Mouse (Mus musculus): ENCODE measurements around the gene Plxdc2. TPM values are rescaled to one million over a fixed set of nuclear protein-coding genes. Genes with fewer than 3 reads are reported as not detected.
A peak's percentile ranks its signal among the peaks of the same experiment; 100 is the strongest.

Gene Plxdc2
- polyA plus RNA-seq (2017; shearing (Covaris generic)) = 1 to 10 TPM in 1 of 2 experiments, under 1 TPM in 1; 0.22 to 1.9 TPM

DNA sequence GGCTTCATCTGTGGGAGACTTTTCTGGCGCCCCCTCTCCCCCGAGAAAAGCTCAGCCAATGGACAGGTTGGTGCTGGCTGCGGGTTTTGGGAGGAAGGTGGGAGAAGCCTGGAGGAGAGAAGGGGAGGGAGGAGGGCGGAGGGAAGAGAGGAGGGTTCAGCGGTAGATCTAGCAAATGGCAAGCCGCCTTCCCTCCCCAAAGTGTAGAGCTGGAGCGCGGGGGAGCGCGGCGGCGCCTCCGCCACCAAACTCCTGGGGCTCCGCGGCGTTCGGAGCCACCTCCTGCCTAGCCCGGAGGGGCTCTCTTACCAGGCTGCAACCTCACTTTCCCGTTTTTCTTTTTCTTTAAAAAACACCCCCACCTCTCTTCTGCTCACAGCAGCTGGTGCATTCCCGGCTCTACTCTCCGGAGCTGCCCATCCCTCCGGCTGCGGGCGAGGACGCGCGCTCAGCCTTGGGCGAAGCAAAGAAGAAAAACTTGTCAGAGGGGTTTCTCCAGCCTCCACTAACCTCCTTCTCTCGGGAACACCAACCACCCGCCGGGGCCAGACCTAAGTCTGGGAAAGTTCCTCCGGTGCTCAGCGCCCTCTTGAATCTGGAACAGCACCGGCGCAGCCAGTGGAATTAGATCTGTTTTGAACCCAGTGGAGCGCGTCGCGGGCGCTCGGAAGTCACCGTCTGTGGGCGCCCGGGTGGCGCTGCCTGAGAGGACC is at the start of gene Plxdc2:
Gene Plxdc2 (plus strand): TSS at position 199 of the 713 bp plus-strand sequence.
- peak; percentile 45 for ATAC-seq

GRCm38 (mm10) chr2:16310387-16310786 is 45.7 kb upstream of the Plxdc2 start:
- ATAC-seq = no peak

GRCm38 (mm10) chr2:16312400-16313070 is 43.6 kb upstream of the Plxdc2 start:
- ATAC-seq = no peak

DNA sequence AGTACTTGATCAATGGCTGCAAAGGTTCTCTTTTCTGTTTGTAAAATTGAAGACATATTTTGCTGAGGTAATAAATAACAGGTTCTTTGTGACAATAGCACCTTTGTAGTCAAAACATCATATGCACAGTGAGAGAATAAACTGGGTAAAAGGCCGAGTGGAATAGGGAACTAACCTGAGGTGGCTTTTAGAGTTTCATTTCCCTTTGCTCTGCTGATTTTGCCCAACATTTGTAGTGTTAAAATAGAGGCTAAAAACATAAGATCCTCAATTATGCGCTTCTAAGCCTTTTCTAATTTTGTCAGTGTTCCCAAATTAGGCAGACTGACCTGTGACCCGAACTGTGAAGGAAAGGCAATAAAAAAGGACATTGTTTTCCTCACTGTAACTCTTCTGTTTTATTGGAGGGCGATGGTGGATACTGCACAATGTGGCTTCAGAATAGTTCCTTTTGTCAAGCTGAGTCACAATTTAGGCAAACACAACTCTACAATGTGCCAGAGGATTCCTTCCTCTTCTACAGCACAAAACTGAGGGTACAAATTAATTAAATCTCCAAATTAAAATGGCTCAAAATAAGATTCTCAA is 20.8 kb upstream of the Plxdc2 start:
- no peak for ATAC-seq

DNA sequence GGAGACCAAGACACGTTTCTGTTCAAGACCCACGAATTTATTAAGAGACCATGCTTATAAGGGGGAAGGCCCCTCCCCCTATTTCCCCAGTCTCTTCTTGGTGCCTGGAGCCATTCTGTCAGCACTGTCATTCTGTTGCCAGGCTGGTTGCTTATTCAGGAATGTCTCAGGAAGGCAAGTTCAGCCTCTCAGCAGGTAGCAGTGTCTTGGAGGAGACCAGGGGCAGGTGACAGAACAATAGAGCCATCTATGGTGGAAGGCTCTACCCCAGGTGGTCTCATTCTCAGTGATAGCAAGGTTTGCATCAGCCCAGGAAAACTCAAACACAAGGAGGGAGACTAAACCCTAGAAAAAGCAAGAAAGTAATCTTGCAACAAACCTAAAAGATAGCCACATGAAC is 11.5 kb upstream of the Plxdc2 start:
- ATAC-seq = no peak

- no peak for ATAC-seq
Observed at GRCm38 (mm10) chr2:16351106-16351505, 5.0 kb upstream of the Plxdc2 start.

GRCm38 (mm10) chr2:16355611-16356105 is 446 bp upstream of the Plxdc2 start:
- peak; percentile 45 for ATAC-seq

DNA sequence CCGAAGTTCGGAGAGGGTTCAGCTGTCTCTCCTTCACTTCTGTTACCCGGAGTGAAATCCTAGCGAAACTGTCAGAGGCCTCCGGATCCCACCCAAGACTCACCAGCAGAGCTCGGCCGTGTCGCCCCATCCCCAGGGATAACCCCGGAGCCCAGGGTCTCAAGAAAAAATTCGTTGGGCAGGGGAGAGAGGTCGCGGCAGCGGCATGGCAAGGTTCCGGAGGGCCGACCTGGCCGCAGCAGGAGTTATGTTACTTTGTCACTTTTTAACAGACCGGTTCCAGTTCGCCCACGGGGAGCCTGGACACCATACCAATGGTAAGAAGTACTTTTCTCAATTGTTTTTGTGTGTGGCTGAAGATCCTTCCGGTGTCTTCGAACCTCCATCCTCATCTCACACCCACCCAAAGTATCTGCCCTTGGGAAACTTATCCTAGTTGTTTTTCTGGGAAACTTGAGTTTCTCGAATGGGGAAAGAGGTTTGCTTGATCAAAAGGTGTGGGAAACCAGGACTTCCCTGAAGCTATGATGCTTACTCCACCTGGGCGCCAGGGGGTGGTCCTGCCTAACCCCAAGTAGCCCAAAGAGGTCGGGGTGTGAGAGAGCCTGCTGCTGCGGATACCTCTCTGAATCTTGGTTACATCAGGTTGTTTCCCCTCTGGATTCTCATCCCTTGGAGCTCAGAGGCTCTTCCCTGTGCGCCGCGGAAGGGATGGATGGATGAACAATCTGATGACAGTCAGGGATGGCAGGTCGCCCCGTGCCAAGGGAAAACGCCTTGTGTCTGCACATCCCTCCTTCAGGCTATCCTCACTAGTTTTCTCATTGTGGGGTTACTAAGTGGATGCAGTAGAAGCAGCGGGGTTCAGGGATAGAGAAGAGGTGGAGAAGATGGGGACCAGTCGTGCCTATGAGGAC is 1.1 kb downstream of the Plxdc2 start:
- no peak for ATAC-seq

- no peak for ATAC-seq
Observed at GRCm38 (mm10) chr2:16357946-16358345, 1.8 kb downstream of the Plxdc2 start.

DNA sequence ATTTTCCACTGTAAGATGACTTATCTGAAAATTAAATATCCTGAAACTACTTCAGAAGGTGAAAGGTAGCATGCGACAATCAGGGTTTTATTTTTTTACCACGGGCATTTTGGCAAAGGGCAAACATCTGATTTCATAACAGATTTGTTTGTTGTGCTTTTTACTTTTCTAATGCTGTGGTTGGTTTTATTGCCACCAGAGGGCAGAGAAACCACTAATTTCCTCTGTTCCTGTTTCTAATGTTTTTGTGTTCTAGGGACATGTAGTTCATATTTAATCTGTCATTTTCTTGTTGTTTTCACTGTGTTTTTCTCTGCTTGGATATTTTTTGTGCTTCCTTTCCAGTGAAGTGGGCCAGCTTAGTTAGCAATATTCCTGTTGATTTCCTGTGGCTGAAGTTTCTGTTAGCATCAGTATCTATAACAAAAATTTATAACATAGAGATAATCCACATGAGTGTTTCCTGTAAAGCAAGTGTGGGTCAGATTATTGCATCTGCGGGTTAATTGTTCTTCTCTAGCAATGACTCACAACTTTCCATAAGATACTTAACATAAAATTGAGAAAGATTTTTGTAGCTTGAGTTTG is 3.3 kb downstream of the Plxdc2 start:
- no peak for ATAC-seq

- no peak for ATAC-seq
Observed at GRCm38 (mm10) chr2:16364749-16365148, 8.6 kb downstream of the Plxdc2 start.

DNA sequence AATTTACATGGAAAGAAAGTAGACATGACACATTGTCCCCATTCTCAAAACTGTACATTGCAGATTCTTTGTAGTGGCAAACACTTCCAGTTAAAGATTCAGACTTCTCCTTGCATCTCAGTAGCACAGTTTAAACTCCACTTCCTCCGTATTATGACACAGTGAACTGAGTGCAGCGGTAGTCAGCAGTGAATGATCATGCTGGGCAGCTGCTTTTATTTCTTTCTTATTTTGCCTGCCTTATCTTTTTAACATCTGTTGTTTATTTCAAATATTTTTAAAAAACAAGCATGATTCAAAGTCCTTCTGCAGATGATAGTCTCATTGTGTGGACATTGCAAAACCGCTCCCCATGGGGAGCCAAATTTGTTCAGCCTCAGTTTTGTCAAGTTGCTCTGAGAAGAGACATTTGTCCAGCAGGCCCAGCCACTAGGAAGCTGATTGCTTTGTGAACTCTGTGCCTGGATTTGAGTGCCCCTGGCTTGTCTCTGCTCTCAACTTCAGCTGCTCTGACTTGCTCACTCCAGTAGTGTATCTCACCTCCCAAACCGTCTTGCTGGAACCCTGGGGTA is 9.8 kb downstream of the Plxdc2 start:
- no peak for ATAC-seq

- no peak for ATAC-seq
Observed at GRCm38 (mm10) chr2:16370419-16370818, 14.3 kb downstream of the Plxdc2 start.

GRCm38 (mm10) chr2:16374288-16374687 is 18.2 kb downstream of the Plxdc2 start:
- no peak for ATAC-seq

DNA sequence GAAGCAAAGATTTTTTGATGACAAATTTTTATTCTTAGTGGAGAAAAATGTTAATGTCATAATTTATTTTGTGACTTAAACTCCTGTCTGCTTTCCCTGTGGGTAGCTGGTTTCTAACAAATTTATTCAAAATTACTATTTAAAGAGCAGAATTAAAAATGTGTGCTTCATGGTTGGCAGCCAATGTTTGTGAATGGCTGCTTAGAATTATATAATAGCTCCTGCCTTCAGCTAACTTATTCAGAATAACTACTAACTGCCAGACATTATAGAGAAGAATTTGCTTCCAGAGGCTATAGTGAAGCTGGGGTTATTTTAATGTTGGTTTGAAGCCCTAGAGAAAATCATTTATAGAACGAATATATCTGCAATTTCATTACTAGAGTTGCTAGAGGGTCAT is 30.1 kb downstream of the Plxdc2 start:
- no peak for ATAC-seq

DNA sequence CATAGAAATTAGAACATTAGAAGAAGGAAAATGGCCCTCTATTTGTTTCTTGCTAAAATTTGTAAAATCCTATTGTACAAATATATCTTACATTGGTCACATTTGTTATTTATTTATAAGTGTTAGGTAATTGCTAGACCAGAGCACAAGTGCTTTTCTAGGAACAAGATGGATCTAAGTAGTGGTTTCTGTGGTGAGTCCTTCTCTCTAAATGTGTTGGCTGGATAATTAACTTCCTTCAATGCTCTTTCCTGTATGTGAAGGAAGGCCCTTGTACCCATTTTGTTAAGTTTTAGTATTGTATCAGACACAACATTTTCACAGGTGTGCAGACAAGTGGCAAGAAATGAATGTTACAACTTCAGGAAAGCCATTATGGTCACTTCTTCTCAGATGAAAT is 30.6 kb downstream of the Plxdc2 start:
- no peak for ATAC-seq

DNA sequence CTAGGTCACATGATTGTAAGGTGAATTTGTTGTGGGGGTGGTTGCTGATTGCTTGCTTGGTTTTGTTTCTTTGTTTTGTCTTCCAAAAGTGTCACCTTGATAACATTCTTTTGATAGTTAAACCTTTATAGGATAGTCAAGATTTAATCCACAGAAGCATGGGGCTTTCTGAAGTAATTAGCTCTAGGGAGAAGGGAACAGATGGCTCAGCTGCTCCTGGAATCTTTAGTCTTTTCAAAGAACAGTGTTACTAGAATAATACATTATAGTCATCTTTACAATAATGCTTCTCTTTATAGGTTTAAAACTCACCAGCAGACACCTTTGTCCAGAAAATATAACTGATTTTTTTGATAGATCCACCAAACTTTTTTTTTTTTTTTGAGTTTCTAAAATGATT is 31.7 kb downstream of the Plxdc2 start:
- no peak for ATAC-seq

DNA sequence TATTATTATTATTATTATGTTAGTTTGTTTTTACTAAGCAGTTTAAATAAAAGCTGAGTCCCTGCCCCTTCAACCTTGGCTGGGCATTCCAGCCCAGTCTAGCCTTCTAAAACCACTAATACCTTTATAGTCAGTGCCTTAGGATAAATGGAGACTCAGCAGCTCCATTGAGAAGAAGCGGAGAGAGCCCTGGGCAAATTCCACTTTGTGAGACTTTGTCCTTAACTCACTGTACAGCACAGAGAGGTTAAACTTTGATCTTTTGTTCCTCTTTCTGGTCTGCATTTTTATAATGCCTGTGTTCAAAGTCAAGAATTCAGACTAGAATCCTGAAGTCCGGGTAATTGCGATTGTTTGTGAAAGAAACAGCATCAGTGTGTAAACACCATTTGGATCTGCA is 41.4 kb downstream of the Plxdc2 start:
- no peak for ATAC-seq

DNA sequence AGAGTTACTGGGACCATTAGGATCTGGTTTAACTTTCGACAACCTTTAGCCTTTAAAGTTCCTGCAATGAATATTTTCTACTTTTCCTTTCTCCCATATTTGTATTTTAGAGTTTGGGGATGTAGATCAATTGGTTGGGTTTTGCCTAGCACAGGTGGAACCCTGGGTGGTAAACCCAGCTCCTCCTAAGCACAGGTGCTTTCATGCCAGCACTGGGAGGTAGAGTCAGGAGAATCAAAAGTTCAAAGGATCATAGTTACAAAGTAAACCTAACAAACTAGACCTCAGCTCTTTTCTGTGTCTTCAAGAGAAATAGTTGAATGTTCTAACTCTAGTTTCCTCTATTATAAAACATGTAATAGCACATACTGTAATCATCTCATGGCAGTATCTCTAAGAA is 41.9 kb downstream of the Plxdc2 start:
- ATAC-seq = no peak

DNA sequence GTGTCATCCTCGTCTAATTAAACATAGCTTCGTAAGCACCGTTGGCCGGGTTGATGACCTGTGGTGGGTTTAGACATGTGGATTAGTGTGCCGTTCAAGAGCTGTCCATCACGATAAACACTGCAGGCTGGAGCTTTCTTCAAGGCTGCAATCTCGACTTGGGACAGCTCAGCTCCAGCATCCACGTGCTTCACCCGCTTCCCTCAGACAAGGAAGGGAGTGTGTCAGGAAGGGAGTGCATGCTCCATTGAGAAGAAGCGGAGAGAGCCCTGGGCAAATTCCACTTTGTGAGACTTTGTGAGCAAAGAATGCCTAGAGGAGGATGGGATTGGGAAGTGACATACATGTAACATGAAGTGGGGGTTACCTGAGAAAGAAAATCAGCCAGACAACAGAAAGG is 42.8 kb downstream of the Plxdc2 start:
- no peak for ATAC-seq

GRCm38 (mm10) chr2:16406508-16406907 is 50.4 kb downstream of the Plxdc2 start:
- no peak for ATAC-seq

All from activated CD4-positive, CD25-positive, alpha-beta regulatory T cell, adult 4 months (primary cell).